Mouse (Mus musculus) kidney, postnatal 10 days (tissue): Measurements from ENCODE around the gene Tnfaip6.

Experiments used
- DNase-seq: peaks from one replicate; pipeline ENCODE4 v3.0.0; 2021; ENCODE audit warnings: mixed read lengths

Gene Tnfaip6

DNA sequence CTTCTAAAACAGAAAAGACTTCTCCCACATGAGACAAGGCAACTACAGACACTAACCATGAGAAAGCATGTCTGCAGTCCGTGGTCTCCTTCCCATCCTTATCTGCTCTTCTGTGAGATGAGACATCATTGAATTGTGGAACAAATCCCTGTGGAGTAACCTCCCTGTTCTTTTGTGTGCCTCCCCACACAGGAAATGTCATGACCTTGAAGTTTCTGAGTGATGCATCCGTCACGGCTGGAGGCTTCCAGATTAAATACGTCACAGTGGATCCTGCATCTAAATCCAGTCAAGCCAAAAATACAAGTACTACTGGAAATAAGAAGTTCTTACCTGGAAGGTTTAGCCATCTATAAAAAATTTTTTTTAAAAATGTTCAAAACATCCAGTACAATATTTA is 17.8 kb downstream of the Tnfaip6 start:
- no peak for DNase-seq

DNA sequence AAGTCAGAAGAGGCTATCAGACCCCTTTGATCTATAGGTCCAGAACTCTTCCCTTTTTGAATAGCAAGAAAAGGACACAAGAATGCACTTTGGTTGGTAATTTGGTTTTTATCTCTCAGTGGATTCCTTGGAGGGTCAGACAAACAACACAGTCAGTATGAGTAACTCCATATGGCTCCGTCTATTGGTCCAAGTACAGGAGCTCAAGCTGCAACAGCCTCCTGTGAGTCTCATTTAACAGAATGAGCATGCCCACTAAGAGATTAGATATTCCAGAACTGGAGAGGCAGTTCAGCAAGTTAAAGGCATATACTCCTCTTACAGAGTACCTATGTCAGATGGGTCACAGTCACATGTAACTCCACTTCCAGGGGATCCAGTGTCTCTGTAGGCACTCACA is 19.3 kb downstream of the Tnfaip6 start:
- DNase-seq, result no peak

DNA sequence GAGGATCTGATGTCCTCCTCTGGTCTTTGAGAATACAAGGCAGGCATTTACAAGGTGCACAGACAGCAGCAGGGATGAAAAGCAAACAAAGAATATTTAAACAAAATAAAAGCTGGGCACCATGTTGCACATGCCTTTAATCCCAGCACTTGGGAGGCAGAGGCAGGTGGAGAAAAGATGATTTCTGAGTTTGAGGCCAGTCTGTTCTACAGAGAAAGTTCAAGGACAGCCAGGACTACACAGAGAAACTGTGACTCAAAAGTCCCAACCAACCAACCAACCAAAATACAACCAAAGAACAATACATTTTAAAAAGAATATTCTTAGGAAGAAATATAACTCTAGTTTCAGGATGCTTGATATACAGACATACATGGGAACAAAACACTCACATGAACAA is 19.9 kb downstream of the Tnfaip6 start:
- no peak for DNase-seq

DNA sequence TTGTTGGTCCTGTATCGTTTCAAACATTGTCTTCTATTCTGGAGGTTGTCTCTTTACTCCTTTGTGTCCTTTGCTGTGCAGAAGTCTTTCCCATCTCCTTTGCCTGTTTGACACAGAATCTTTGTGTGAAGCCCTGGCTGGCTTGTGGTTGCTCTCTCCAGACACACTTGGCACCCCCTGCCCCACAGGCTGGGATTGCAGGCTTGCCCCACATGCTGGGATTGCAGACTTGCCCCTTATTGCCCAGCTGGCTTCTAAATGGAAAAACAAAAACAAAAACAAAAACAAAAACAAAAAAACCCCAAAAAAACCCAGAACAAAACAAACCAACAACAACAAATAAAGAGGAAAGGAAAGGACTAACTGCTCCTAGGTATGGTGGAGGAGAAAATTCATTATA is 30.8 kb downstream of the Tnfaip6 start:
- no peak for DNase-seq

DNA sequence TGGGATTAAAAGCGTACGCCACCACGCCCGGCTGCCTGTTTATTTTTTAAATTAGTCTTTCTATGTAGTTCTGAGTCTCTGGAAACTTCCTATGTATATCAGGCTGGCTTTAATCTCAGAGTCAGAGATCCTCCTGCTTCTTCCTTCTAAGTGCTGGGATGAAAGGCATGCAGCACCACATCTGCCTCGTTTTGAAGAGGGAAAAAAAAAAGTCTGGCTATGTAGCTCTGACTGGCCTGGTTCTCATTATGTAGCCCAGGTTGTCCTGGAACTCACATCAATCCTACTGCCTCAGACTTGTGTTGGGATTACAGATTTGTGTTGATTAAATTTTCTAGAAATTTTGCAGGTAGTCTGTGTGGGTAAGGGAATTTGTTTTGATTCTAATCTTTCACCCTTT is 33.0 kb downstream of the Tnfaip6 start:
- DNase-seq, result no peak

DNA sequence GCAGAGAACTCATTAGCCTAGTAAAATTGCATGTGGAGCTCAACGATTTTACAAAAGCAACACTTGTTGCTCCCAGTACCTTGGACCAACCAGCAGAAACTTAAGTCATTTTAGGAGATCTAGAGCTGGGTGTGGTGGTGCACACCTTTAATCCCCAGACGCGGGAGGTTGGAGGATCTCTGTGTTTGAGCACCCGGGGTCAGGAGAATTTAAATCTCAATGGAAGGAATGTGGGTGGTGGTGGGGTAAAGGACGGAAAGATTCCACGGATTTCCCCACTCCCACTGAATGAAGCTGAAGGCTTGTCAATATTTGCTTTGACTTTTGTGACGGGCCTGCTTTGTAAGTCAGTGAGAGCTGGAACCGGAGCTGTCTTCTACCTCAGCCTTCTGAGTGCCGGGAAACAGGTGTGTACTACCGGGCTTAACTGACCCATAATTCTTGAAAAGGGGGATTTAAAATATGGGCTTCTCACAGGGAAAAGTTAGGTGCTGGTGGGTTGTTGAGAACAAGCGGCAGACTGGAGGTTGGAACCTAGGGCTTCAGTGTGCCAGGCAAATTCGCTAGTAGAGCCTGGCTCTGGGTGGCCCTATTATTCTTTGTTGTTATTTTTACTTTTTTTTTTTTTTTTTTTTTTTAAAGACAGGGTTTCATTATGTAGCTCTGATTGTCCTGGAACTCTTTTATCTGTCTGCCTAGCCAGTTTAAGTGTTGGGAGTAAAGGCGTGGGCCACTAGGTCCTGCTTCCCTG is 33.6 kb downstream of the Tnfaip6 start:
- no peak for DNase-seq

DNA sequence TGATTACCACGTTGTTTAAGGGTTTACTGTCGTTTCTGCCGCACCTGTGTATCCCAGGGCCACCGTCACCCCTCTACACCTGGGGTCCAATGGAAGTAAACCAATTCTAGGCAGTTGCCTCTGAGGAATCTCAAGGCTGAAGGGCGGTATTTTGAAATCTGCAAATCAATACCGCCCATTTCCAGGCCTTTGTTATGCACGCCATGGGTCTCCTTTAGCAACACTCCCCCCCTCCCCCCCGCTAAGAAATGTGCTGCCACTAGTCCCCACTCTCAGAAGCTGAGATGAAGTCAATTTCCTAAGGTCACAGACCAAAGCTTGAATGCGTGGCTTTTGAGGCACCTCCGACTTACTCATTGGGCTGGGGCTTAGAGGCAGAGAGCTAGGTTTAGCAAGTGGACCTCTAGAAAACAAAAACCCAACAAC is 34.3 kb downstream of the Tnfaip6 start:
- DNase-seq, result no peak

DNA sequence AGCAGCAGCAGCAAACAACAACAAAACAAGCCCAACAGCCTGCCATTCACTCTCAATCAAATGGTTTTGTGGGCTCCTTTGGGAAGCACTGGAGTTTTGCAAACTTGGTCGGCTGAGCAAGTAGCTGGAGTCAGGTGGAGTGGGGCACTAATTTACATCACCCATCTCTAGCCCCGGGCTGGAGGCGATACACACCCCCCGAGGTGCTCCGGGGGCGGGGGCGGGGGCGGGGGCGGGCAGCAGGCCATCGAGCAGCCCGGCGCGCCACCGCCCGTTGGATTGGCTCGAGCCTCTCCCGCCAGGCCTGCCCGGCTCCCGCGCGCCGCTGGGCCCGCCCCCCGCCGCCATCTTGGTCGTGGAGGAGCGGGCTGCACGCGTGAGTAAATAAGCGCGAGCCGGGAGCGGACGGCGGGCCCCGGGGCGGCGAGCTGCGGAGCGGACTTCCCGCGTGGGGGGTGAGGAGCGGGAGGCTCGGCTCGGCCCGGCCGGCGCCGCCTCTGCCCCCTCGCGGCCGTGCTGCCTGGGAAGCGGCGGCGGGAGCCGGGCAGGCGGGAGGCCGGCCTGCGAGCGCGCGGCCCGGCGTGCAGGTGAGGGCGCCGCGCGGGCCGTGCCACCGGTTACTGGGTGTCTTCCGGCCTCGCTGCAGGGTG is 34.8 kb downstream of the Tnfaip6 start, which contains the start of gene Rif1:
Rif1 (plus strand) TSS at position 342 of the 650 bp plus-strand sequence.
- DNase-seq, result peak; percentile 94

DNA sequence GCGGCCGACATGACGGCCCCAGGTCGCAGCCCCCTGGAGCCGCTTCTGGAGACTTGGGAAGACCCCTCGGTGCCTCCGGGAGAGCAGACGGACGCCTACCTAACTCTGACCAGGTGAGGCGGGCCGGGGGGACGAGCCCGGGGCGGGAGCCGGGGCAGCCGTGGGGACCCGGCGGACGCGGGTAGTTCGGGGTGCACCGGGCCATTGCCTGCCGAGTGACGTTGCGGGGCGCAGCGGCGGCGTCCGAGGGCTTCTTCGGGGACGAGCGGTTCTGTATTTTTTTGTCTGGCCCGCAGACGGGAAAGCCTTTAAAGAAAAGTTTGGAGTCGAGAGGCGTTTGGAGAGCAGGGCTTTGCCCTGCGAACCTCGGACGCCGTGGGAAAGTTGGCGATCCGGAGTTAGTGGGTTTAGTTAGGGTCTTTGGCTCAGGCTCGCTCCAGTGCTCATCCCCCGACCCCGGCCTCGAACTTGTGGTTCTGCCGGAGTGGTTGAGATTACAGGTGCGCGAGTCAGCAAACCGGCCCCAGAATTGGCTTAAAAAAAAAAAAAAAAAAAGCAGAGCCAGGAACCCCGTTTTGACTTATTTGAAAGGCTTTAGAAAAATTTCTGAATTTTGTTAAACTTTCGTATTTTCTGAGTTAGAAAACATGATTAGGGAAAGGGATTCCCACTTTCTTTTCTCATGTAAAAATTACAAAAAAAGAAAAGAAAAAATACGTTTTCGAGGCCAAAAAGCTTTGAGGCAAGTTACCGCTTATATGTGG is 35.5 kb downstream of the Tnfaip6 start:
- DNase-seq, result no peak

DNA sequence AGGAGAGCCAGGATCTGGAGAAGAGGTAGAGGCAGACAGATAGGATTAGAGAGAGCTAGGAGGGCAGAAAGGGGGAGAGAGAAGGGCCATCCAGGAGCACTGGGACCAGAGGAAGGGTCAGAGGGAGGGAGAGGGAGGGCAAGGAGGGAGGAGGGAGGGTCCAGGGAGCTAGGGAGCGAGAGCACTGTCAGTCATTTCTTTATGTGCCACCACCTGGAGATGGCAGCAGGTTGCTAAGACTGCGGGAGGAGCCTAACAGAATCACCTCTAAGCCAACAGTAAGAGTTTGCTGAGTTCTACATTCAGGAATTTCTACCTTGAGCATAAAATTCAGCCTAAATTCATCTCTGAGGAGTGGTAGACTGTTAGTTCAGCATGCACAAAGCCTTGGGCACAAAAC is 40.9 kb downstream of the Tnfaip6 start:
- DNase-seq, result no peak

DNA sequence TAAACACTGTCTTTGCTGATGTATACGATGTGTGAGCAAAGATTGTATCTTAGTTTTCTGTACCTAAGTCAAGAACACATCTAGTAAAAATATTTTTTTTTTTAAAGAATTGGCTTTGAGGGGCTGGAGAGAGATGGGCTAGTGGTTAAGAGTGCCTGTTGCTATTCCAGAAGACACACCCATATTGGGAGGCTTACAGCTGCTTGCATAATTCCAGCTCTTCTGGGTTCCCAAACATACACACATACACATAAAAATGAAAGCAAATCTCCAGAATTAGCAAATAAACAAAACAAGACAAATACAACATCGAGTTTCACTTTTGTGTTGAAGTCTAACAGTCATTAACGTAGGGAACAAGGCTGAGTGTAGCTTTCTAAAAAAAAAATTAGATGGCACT is 46.2 kb downstream of the Tnfaip6 start:
- no peak for DNase-seq

DNA sequence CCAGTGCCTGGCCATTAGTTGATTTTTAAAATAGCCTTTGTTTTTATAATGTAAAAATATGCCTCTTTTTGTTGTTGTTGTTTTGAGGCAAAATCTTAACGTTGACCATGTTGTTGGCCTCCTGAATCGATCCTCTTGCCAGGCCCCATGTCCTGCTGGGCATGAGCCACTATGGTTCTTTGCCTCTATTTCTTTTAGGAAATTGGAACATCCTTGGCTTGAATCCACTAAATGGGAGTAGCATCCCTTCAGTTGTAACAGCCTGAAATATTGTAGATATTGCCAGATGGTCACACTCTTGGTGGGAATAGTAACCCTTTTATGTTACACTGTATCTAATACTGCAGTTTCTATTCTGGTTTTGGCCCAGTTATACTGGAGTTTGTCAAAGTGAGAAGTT is 46.8 kb downstream of the Tnfaip6 start:
- no peak for DNase-seq
